Mouse (Mus musculus) CH12.LX (cell line): ENCODE results near the gene Gm20388.

Experiments used
- CHD2 ChIP-seq: IDR thresholded peaks from 2 replicates; pipeline ENCODE4 v1.6.1; 2011; ENCODE audit warnings: low read length, improper control_type of control experiment
- GABPA ChIP-seq: IDR thresholded peaks from 2 replicates; pipeline ENCODE4 v1.6.1; 2012; ENCODE audit warnings: low read depth, low read length, improper control_type of control experiment, inconsistent platforms; ENCODE audit not compliant: insufficient replicate concordance
- NELFE ChIP-seq: IDR thresholded peaks from 2 replicates; pipeline ENCODE4 v1.6.1; 2011; ENCODE audit warnings: low read depth, low read length, improper control_type of control experiment
- POLR2A ChIP-seq: IDR thresholded peaks from 2 replicates; pipeline ENCODE4 v1.6.1; 2011; ENCODE audit warnings: low read depth, mild to moderate bottlenecking, improper control_type of control experiment, low read length

DNA sequence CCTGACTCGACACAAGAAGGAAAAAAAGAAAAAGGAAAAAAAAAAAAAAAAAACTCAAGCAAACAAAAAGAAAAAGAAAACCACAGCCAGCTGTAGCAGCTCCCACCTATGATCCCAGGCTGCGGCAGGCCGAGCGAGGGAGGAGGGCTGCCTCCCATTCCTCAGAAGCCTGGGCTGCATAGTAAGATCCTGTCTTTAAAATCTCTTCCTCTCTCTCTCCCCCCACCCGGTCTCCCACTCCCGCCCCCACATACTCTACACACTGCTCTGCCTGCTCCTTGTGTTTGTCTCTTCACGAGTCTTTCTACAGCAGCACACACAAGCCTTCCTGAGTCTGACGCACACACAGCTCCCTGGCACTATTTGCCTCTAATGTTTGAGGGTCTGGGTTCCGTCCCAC is 3211.4 kb downstream of the Gm20388 start:
- TF ChIP-seq GABPA (no peak), NELFE (no peak), CHD2 (no peak), POLR2A (no peak)
